Mouse (Mus musculus) lung, embryonic 14.5 days (tissue): ENCODE data around the gene Slc25a28. TPM values are rescaled to one million over a fixed set of nuclear protein-coding genes. Genes with fewer than 3 reads are reported as not detected.
A peak's percentile ranks its signal among the peaks of the same experiment; 100 is the strongest.

Source experiments
- ATAC-seq: fragments of 200-750 bp; cut with Nextera tagmentation; 2 replicates; pipeline ENCODE4 v1.8.0; 2017; ENCODE audit warnings: mild to moderate bottlenecking, moderate TSS enrichment, moderate library complexity; ENCODE audit not compliant: insufficient read depth
- DNase-seq: peaks from one replicate; pipeline ENCODE4 v3.0.0-alpha.2; 2015
- H3K27ac ChIP-seq: fragments of 300-500 bp; sonication (generic); 2 replicates; pipeline ENCODE4 v1.5.1; 2014; ENCODE audit warnings: low read depth, mild to moderate bottlenecking, moderate library complexity
- H3K27me3 ChIP-seq: fragments of 300-500 bp; sonication (generic); 2 replicates; pipeline ENCODE4 v1.6.1; 2014; ENCODE audit warnings: low read length, control low read depth; ENCODE audit not compliant: insufficient read depth
- H3K36me3 ChIP-seq: fragments of 300-500 bp; sonication (generic); 2 replicates; pipeline ENCODE4 v1.6.1; 2014; ENCODE audit warnings: control low read depth; ENCODE audit not compliant: insufficient read depth
- H3K4me1 ChIP-seq: fragments of 300-500 bp; sonication (generic); 2 replicates; pipeline ENCODE4 v1.6.1; 2014; ENCODE audit warnings: antibody characterized with exemption, control low read depth; ENCODE audit not compliant: insufficient read depth
- H3K4me2 ChIP-seq: fragments of 300-500 bp; sonication (generic); 2 replicates; pipeline ENCODE4 v1.6.1; 2014; ENCODE audit warnings: mild to moderate bottlenecking
- H3K4me3 ChIP-seq: fragments of 300-500 bp; sonication (generic); 2 replicates; pipeline ENCODE4 v1.5.1; 2014; ENCODE audit warnings: low read depth, low read length
- H3K9ac ChIP-seq: fragments of 300-500 bp; sonication (generic); 2 replicates; pipeline ENCODE4 v1.6.1; 2014
- H3K9me3 ChIP-seq: fragments of 300-500 bp; sonication (generic); 2 replicates; pipeline ENCODE4 v1.6.1; 2016; ENCODE audit warnings: low read depth, low read length, control low read depth
- CTCF ChIP-seq: IDR thresholded peaks from 2 replicates; pipeline ENCODE4 v1.5.1; 2016; ENCODE audit warnings: antibody characterized with exemption, low read depth
- whole genome bisulfite sequencing: fragments of 180-500 bp; shearing (Covaris S2); extraction: QIAGEN DNeasy Blood & Tissue Kit; methylation state at CpG from one replicate; pipeline ENCODE4 v1.1.7; 2014; 5-methylcytosine and 5-hydroxymethylcytosine counted together
- polyA plus RNA-seq: library from polyadenylated mRNA; unstranded; fragments of >200 nt; fragmentation: Nextera tagmentation; extraction: Ambion mirVana; gene quantifications from 2 replicates; pipeline ENCODE4 v1.2.1, GENCODE M21; 2014

Slc25a28 gene
- polyA plus RNA-seq, 1 experiment from 2014 or later = 12.1 TPM

GRCm38 (mm10) chr19:43666661-43667429 is 7.8 kb downstream of the Slc25a28 start:
- no peak for TF ChIP-seq CTCF
- Histone ChIP-seq H3K27me3 (no peaks in the 10 kb centered on the region), H3K9me3 (no peaks in the 10 kb centered on the region), H3K9ac (no peak overlapping the region), H3K4me2 (no peak overlapping the region), H3K4me1 (no peaks in the 10 kb centered on the region), H3K27ac (no peak overlapping the region), H3K36me3 (peaks cover 31% of the 10 kb centered on the region), H3K4me3 (no peak overlapping the region)
- no peak; the same call in 1 of the 2 replicates for ATAC-seq
- WGBS = 83% methylated on average over 22 of the region's 22 CpGs
- DNase-seq = no peak

GRCm38 (mm10) chr19:43665441-43666048 is 9.1 kb downstream of the Slc25a28 start:
- DNase-seq (peak; percentile 82), ATAC-seq (no peak)
- no peaks in the 10 kb centered on the region for H3K9me3 ChIP-seq
- H3K36me3 ChIP-seq = peaks cover 35% of the 10 kb centered on the region
- H3K9ac ChIP-seq = no peak overlapping the region
- no peak overlapping the region for H3K4me2 ChIP-seq
- WGBS = 48% methylated on average over 12 of the region's 12 CpGs
- peak; percentile 80 for TF ChIP-seq CTCF
- H3K4me3 ChIP-seq = no peak overlapping the region
- H3K4me1 ChIP-seq = no peaks in the 10 kb centered on the region
- no peaks in the 10 kb centered on the region for H3K27me3 ChIP-seq
- no peak overlapping the region for H3K27ac ChIP-seq

GRCm38 (mm10) chr19:43663471-43663870 is 11.2 kb downstream of the Slc25a28 start:
- H3K4me1 ChIP-seq = no peaks in the 10 kb centered on the region
- WGBS = 75% methylated on average over 8 of the region's 8 CpGs
- no peaks in the 10 kb centered on the region for H3K9me3 ChIP-seq
- H3K36me3 ChIP-seq = peaks cover 31% of the 10 kb centered on the region
- ATAC-seq = no peak
- no peak for DNase-seq
- no peak for TF ChIP-seq CTCF
- H3K4me3 ChIP-seq = no peak overlapping the region
- H3K9ac ChIP-seq = no peak overlapping the region
- no peaks in the 10 kb centered on the region for H3K27me3 ChIP-seq
- H3K27ac ChIP-seq = no peak overlapping the region
- no peak overlapping the region for H3K4me2 ChIP-seq

- peak; percentile 24; the same call in 1 of the 2 replicates for ATAC-seq
- peak; percentile 44 for DNase-seq
- TF ChIP-seq CTCF = peak; percentile 46; the same call in 1 of the 2 replicates
- Histone ChIP-seq H3K4me2 (no peak overlapping the region), H3K9ac (no peak overlapping the region), H3K27ac (no peak overlapping the region), H3K4me1 (no peaks in the 10 kb centered on the region), H3K27me3 (no peaks in the 10 kb centered on the region), H3K4me3 (no peak overlapping the region), H3K36me3 (peaks cover 31% of the 10 kb centered on the region), H3K9me3 (no peaks in the 10 kb centered on the region)
- 41% methylated on average over 19 of the region's 19 CpGs for WGBS
These were observed 12.3 kb downstream of the Slc25a28 start for GRCm38 (mm10) chr19:43662176-43662967.

GRCm38 (mm10) chr19:43660774-43661173 is 13.9 kb downstream of the Slc25a28 start:
- Histone ChIP-seq H3K36me3 (peaks cover 27% of the 10 kb centered on the region), H3K27ac (no peak overlapping the region), H3K4me2 (no peak overlapping the region), H3K9me3 (no peaks in the 10 kb centered on the region), H3K4me1 (no peaks in the 10 kb centered on the region), H3K4me3 (no peak overlapping the region), H3K9ac (no peak overlapping the region), H3K27me3 (no peaks in the 10 kb centered on the region)
- TF ChIP-seq CTCF = no peak
- DNase-seq = no peak
- ATAC-seq = no peak
- 69% methylated on average over 9 of the region's 9 CpGs for WGBS

- WGBS = 66% methylated on average over 6 of the region's 6 CpGs
- no peak overlapping the region for H3K4me2 ChIP-seq
- H3K4me3 ChIP-seq = no peak overlapping the region
- no peak for TF ChIP-seq CTCF
- H3K27me3 ChIP-seq = no peaks in the 10 kb centered on the region
- H3K36me3 ChIP-seq = peaks cover 25% of the 10 kb centered on the region
- ATAC-seq = no peak
- DNase-seq = no peak
- H3K9ac ChIP-seq = no peak overlapping the region
- no peaks in the 10 kb centered on the region for H3K4me1 ChIP-seq
- H3K9me3 ChIP-seq = no peaks in the 10 kb centered on the region
- H3K27ac ChIP-seq = no peak overlapping the region
These were observed 15.0 kb downstream of the Slc25a28 start for GRCm38 (mm10) chr19:43659632-43660031.
